Mouse (Mus musculus) urinary bladder, postnatal 10 days (tissue): ENCODE results near the gene Nlrp4c.
"Not testable (repeated sequence)": the region's sequence is repeated elsewhere in the genome, so short reads cannot be mapped to it uniquely, and the experiment has no call there.

Experiments used
- DNase-seq: peaks from one replicate; pipeline ENCODE4 v3.0.0; 2022; ENCODE audit warnings: low spot score

Nlrp4c gene

DNA sequence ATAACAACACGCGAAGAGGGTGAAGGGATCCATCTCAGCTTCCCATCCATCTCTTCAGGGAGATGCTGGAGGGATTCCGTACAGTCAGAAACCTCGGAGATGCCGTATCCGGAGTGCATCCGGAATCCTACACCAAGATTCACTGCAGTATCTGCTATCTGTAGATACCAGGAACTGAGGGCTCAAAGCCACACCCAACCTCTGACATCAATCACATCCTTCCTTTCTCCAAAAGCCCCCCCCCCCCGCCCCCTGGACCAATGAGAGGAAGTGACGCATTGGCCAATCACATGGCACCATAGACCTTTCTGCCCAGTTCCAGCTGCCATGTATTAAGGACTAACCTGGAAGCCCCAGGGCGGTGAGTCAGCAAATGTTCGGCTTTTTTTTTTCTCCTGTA lies at the start of gene Nlrp4c:
Gene Nlrp4c, plus strand, starts transcription at position 301 of the 400 bp plus-strand sequence.
- DNase-seq = no peak

DNA sequence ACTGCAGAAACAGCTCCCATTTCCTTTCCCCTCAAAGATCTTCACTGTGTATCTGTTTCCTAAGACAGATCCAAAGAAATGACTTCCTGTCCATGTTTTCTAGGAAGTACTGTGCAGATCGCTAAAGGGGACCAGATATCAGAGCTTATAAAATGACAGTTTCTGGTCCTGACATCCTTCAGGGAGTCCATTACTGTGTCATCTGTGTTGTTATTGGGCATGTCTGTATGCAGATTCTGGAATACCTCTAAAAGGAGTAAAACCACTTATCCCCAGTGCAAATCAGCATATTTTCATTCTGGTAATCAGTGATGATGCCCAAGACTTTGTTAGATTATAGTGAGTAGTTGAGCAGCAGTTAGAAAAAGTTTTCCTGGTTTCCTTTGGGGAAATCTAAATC lies 34.1 kb upstream of the Nlrp4c start, which contains the start of gene Vmn1r65:
Gene Vmn1r65, minus strand, starts transcription at position 101 of the 400 bp plus-strand sequence.
- no peak for DNase-seq

DNA sequence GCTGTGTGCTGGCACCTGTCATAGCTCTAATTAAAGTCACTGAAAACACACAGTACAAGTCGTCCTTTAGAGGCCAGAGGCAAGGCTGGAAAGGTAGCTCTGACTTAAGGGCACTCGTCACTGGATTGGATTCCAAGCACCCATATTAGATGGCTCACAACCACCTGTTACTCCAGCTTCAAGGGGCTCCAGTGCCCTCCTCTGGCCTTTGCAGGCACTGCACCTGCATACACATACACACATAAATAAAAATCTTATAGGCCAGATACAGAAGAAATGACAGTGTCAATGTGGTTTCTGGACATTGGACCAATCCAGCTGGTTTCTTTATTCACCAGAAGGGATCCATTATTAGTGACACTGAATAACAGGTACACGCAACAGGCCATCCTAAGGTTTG lies 74.5 kb downstream of the Nlrp4c start:
- no peak for DNase-seq

DNA sequence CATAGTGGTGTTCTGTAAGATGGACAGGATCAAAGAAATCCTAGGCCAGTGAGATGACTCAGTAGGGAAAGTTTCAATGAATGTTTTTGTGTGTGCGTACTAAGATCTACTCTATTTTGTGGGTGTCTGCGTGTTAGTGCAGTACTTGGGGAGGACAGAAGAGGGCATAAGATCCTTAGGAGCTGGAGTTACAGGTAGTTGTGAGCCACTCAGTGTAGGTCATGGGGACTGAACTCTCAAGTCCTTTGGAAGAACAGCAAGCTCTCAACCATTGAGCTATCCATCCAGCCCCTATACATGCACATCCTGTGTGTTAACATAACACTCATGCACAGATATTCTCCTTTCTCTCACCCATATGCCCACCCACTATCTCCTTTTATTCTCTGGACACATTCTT lies 75.1 kb downstream of the Nlrp4c start:
- DNase-seq = not testable (repeated sequence)

DNA sequence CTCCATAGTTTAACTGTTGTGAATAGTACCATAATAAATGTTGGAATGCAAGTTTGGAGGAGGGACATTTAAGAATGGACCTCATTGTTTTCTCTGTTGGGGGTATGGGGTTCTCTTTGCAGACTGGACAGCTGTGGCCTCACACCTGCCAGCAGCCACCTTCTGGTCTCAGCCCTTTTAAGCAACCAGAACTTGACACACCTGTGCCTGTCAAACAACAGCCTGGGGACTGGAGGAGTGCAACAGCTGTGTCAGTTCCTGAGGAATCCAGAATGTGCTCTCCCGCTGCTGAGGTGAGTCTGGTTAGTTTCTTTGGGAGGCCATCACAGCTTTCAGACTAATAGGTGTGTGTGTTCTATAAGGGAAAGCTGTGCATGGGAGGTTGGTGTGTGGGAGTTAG lies 76.2 kb downstream of the Nlrp4c start:
- DNase-seq = not testable (repeated sequence)

DNA sequence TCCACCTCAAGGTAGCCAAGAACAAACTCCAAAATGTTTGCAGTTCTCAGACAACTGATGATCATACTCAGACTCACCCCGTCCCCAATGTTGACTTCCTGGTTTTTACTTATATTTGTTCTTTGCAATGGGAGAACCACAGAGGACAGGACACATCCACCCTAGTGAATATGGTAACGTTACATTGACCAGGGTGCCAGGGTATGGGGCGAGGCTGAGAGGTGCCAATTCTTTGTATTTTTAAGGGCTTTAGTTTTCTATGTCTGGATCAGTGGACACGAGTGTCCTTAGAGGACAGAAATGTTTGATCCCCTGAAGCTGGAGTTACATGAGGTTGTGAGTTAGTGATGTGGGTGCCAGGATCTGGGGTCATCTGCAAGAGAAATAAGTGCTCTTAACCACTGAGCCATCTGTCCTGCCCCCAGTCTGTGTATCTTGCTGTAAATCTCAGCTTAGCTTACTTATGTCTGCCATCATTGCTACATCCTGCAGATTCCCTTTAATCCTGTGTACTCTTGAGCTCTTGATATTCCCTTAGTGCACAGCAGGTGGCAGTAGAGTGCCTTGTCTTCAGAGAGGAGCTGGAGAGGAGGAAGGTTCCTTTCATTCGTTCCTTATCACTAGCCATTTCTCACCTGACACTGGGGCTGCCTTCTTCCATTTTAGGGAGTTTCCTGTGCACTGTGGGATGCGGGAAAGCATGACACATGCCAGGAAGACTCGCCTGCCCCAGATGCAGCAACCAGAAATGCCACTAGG lies 81.9 kb downstream of the Nlrp4c start:
- DNase-seq = peak; percentile 25

DNA sequence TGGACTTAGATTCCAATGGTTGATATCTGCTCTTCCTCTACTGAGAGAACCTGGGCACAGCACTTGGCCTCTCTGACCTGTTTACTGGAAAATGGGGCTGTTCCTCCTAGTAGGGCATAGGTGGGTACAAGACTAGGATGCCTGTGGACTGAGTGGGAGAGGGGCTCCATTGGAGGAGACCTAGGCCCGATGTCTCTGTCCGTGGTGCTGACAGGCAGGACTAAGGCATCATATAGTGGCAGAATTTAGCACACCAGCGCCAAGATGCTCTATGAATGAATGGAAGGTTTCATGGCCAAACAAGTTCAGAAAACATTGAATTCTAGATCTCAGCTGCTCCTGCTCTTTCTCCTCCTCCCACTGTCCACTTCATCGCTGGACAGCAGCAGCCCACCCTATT lies 85.4 kb downstream of the Nlrp4c start:
- DNase-seq = no peak

DNA sequence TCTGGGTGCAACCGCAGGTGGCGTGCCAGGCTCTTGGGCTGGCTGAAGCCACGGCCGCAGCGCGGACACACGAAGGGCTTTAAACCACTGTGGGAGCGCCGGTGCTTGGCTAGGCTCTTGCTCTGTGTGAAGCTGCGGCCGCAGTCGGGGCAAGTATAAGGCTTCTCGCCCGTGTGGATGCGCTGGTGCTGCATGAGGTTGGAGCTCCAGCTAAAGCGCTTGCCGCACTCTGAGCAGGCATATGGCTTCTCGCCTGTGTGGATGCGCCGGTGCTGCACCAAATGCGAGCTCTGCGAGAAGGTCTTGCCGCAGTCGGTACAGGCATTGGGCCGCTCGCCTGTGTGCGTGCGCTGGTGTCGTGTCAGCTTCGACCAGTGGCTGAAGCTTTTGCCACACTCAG lies 87.7 kb downstream of the Nlrp4c start:
- DNase-seq = no peak

DNA sequence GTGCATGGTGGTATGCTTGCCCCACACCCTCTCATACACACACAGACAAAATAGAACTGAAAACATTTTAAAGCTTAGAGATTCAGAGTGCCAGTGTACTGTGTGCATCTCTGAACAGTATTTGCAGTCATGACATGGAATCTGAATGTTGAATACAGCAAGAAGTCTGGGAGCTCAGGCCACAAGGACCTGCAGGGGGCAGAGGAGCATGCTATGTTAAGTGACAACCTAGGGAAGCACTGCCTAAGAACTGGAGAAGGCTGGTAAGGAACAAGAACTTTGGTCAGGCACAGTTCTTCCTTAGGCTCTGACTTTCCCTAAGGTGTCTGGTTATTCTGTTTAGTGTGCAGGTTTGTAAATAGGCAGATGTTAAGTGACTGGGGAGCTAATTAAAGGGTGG lies 91.5 kb downstream of the Nlrp4c start:
- DNase-seq = no peak

DNA sequence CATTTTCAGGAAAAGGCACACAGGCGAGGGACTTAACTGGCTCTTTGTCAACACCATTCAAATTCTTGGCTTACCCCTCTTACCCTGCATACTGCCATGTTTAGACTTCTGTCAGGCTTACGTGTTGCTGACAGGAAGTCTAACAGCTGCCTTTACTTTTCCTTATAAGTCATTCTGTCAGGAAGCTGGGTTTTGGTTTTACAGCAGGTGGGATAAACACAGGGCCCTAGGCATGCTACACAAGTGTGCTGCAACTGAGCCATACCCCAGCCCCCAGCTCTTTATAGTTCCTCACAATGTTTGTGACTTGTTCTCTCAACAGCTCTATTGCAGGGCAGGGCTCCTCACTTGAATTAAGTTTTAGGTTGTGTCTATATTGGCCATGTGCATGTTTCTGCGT lies 94.3 kb downstream of the Nlrp4c start:
- no peak for DNase-seq

DNA sequence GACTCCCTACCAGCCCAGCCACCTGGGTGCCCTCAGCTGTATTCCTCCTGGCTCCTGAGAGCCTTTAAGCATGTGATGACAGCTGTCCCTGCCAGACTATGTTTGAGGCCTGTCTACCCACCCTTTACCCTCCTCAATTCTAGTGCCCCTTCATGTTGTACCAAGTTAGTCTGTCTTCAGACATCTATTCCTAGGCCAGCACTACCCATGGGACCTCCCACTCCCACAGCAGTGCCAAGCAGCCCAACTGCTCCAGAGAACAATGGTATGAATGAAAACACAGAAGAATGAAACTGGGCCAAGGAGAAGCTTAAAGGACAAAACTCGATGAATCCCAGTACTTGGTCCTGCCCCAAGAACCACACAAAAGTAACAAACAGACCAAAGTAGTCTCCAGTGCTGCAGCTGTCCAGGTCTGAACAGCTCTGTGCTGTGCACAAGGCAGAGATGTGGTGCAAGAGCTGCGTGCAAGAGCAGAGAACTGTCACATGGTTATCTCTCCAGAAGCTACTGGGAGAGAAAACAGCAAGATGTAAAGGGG lies 99.1 kb downstream of the Nlrp4c start:
- DNase-seq = no peak

DNA sequence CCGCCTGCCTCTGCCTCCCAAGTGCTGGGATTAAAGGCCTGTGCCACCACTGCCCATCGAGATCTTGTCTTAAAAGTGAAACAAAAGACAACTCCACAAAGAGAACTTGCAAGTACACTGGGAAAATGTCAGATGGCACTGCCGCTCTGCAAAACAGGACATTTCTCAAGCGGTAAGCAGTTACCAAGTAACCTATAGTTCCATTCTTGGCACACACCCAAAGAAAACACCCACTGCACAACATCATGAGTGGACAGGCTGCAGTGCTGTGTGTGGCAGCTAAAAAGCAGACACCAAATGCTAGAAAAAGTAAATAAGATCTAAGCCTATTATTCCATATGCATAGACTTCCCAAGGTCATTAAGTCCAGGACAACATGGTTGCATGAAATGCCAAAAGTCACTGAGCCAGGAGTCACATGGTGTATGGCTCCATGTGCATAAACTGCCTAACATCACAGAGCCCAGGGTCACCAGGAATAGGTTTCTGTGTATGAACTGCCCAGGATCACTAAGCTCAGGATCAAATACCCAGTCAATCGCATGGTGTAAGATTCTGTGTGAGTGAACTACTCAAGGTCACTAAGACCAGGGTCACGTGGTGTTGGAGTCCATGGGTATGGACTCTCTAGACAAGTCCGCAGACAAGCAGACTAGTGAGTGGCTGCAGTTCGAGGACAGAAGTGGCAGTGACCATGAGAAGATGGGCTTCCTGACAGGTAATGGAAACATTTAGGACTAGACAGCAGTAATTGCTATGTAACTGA lies 100.6 kb downstream of the Nlrp4c start:
- DNase-seq = no peak

DNA sequence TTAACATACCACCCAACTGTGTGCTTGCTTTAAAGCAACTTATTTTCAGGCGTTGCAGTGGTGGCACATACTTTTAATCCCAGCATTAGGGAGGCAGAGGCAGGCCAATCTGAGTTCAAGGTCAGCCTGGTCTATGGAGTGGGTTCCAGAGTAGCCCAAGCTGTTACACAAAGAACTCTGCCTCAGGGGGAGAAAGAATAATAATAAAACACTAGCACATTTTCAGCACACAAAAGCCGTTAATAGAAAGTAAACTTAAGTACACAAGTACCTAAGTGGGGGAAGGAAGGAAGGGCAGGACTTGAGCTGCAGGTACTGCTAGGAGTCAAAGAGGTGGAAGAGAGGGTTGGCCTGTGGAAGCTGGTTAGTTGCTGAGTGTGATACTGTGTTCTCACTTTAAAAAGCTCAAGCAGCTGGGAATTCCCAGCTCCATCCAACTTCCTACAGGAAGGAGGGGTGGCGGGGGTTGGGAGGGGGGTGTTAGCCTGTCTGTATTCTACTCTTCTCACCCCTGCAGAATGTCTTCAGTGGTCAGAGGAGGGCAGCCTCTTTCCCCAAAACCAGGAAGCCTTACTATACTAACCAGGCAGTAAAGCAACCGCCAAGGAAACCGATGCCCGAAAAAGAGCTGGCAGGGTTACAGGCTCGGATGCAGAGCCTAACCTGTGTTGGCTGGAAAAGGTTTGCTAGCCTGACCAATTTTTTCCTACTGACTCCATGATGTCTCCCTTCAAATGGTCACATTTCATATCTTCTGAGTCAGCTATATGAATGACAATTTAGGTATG lies 101.4 kb downstream of the Nlrp4c start:
- DNase-seq = no peak

DNA sequence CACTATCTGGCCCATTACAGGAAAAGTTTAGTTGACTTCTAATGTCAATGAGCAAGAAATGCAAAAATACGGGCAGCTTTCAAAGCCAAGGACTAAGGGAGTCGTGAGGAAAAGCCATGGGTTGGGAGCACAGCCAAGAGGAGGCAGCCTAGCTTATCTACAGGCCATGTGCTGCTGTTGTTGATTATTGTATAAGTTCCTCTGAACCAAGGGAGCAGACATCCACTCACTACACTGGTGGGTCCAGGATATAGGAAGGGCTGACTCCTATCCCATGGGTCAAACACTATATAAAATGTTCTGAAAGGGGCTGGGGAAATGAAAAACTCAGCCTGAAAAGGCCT lies 102.0 kb downstream of the Nlrp4c start:
- DNase-seq = no peak

DNA sequence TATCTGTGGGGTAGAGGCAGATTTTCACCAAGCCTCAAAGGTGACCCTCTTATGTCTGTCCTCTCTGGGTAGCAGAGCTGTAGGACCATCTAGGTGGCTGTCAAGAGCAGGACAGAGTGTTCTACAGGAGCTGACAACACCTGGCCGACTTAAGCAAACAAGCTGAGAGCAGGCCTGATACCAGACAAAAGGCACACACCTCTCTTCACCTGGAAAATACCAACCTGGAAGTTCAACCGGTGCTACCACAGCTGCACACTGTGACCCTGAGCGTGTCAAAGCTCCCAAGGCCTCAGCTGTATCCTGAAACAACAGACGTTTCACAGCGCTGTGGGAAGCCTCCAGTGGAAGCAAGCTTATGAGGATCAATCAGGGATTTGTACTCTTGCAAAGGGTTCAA lies 102.7 kb downstream of the Nlrp4c start:
- no peak for DNase-seq

DNA sequence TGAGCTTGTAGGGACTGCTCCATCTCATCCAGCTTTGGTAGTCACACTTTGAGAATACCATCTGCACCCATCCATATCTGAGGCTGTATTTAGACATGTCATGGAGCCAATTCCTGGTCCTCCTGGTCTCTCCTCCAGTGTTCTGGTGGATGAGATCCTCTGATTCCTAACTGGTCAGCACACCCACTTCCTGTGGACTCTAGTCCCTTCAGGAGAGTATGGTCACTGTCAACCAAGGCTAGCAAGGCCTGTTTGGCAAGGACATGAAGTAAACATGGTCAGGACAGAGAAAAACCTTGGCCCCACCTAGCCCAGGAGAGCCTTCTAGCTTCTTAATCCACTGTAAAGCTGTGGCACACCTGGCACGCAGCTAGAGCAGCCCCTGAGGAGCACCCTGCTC lies 106.3 kb downstream of the Nlrp4c start:
- no peak for DNase-seq

DNA sequence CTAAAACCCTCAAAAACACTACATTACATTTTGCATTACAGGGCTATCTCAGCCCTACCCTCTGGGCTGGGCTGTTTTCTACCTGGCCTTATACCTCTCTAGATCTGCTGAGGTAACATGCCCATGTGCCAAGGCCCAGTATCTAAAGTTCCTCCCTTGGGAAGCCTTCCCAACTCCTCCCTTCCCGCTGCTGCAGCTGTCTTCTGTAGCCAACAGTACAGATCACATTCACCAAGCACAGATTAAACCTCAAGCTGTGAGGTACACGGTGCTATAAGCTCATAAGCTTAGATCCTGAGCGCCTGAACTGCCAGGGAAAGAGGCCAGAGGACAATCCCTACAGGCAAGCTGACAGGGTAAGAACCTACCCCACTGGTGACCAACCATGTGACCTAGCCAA lies 107.1 kb downstream of the Nlrp4c start:
- DNase-seq = no peak

DNA sequence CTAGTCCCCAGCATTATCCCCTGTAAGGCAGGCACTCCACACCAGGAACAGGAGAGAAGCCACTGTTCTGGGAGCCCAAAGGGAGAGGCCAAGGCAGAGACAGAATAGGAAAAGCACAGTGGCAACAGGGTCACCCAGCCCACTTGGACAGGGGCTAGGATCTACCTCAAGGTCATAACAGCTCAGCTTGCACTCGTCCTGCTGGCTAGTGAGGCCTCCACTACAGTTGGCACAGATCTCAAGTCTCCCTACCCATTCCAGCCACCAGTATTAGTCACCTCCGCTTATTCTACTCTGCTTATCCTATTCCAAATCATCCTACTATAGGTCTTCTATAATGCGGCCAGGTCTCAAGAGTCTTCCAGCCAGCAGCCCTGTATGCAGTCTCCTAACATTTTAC lies 108.2 kb downstream of the Nlrp4c start:
- DNase-seq = no peak

DNA sequence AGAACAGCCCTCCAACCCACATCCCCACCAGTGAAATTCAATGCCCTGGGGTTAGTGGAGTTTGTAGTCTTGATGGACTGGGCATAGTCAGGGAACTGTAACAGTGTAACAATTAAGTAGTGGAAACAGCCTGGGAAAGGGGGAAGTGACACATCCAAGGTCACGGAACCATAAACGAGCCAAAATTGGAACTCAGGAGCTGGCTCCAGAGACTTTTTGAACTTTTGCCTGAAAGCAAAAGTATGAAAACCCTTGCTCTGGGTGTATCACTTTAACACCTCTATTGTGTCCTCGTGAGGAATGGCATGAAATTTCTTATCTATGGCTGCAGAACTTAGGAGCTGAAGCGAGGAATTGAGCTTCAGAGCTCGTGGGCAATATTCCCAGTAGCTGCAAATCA lies 109.2 kb downstream of the Nlrp4c start:
- no peak for DNase-seq
